19 mouse cellular contexts compared by ENCODE assay signal in genomic region chr16:5709831-5710230, GRCm38 (mm10).
DNase-seq lines count a peak whose midpoint lies in the region; ATAC-seq and TF ChIP-seq lines count a peak whose summit lies in the region.
"Had no signal": no experiment of that assay in that cellular context is flagged by ENCODE, and none has a peak within 500 bp of the region (broad histone marks: within the 10 kb centered on the region; RNA-seq: fewer than 3 reads in every experiment).

No protein-coding gene starts in this region.

- no peaks in the 10 kb centered on the region for H3K9me3 ChIP-seq in hindbrain, embryonic 14.5 days (ENCODE audit: control insufficient read depth, low read length)
- H3K9me3 ChIP-seq in hindbrain, embryonic 10.5 days, result no peaks in the 10 kb centered on the region
- no peaks in the 10 kb centered on the region for H3K9me3 ChIP-seq in midbrain, embryonic 15.5 days
- no peaks in the 10 kb centered on the region for H3K9me3 ChIP-seq in midbrain, embryonic 10.5 days (replicated peaks)
- no peaks in the 10 kb centered on the region for H3K9me3 ChIP-seq in neural tube, embryonic 15.5 days (replicated peaks)
- H3K9me3 ChIP-seq: embryonic facial prominence, embryonic 10.5 days; embryonic facial prominence, embryonic 12.5 days; forebrain, embryonic 13.5 days; forebrain, embryonic 15.5 days had no signal

- no peak for ATAC-seq in hindbrain, embryonic 14.5 days (ENCODE audit: low FRiP score)
- no peak for ATAC-seq in midbrain, embryonic 15.5 days (replicated peaks)
- ATAC-seq in neural tube, embryonic 15.5 days (ENCODE audit: low FRiP score), result peak; percentile 77
- ATAC-seq: forebrain, embryonic 13.5 days; forebrain, embryonic 15.5 days had no signal

- no peaks in the 10 kb centered on the region for H3K36me3 ChIP-seq in hindbrain, embryonic 14.5 days (replicated peaks; ENCODE audit: control insufficient read depth, insufficient read depth)
- no peaks in the 10 kb centered on the region for H3K36me3 ChIP-seq in hindbrain, embryonic 10.5 days
- H3K36me3 ChIP-seq in midbrain, embryonic 15.5 days (replicated peaks), result no peaks in the 10 kb centered on the region
- H3K36me3 ChIP-seq in midbrain, embryonic 10.5 days, result no peaks in the 10 kb centered on the region
- no peaks in the 10 kb centered on the region for H3K36me3 ChIP-seq in neural tube, embryonic 15.5 days
- H3K36me3 ChIP-seq: embryonic facial prominence, embryonic 10.5 days; embryonic facial prominence, embryonic 12.5 days; forebrain, embryonic 15.5 days had no signal

- H3K4me3 ChIP-seq in hindbrain, embryonic 14.5 days (replicated peaks; ENCODE audit: low read length), result no peak overlapping the region
- H3K4me3 ChIP-seq in hindbrain, embryonic 10.5 days, result no peak overlapping the region
- no peak overlapping the region for H3K4me3 ChIP-seq in midbrain, embryonic 15.5 days
- H3K4me3 ChIP-seq in midbrain, embryonic 10.5 days, result no peak overlapping the region
- no peak overlapping the region for H3K4me3 ChIP-seq in neural tube, embryonic 15.5 days (replicated peaks)
- H3K4me3 ChIP-seq: embryonic facial prominence, embryonic 10.5 days; embryonic facial prominence, embryonic 12.5 days; forebrain, embryonic 13.5 days; forebrain, embryonic 15.5 days had no signal

- no peaks in the 10 kb centered on the region for H3K4me1 ChIP-seq in hindbrain, embryonic 14.5 days (replicated peaks; ENCODE audit: control insufficient read depth, insufficient read depth, low read length)
- H3K4me1 ChIP-seq in hindbrain, embryonic 10.5 days (replicated peaks), result no peaks in the 10 kb centered on the region
- H3K4me1 ChIP-seq in midbrain, embryonic 15.5 days, result peaks cover 7% of the 10 kb centered on the region
- no peaks in the 10 kb centered on the region for H3K4me1 ChIP-seq in midbrain, embryonic 10.5 days
- peaks cover 13% of the 10 kb centered on the region for H3K4me1 ChIP-seq in neural tube, embryonic 15.5 days
- H3K4me1 ChIP-seq: embryonic facial prominence, embryonic 10.5 days; embryonic facial prominence, embryonic 12.5 days; forebrain, embryonic 13.5 days had no signal

- H3K4me2 ChIP-seq in hindbrain, embryonic 14.5 days (replicated peaks), result no peak overlapping the region
- no peak overlapping the region for H3K4me2 ChIP-seq in midbrain, embryonic 15.5 days
- H3K4me2 ChIP-seq in neural tube, embryonic 15.5 days, result no peak overlapping the region
- H3K4me2 ChIP-seq: embryonic facial prominence, embryonic 12.5 days; forebrain, embryonic 13.5 days; forebrain, embryonic 15.5 days had no signal

- no peak for TF ChIP-seq CTCF in brain, embryonic 14.5 days (IDR thresholded peaks at IDR 0.05; ENCODE audit: borderline replicate concordance, extremely low read depth, insufficient read depth, insufficient read length)

- H3K9ac ChIP-seq in hindbrain, embryonic 14.5 days, result no peak overlapping the region
- no peak overlapping the region for H3K9ac ChIP-seq in midbrain, embryonic 15.5 days
- H3K9ac ChIP-seq in neural tube, embryonic 15.5 days (replicated peaks), result no peak overlapping the region
- H3K9ac ChIP-seq: embryonic facial prominence, embryonic 12.5 days; forebrain, embryonic 13.5 days; forebrain, embryonic 15.5 days had no signal

- TF ChIP-seq POLR2A in brain, embryonic 14.5 days (IDR thresholded peaks at IDR 0.05; ENCODE audit: borderline replicate concordance, extremely low read depth, insufficient read depth, insufficient read length, poor library complexity, severe bottlenecking), result no peak

- H3K27ac ChIP-seq in hindbrain, embryonic 14.5 days, result 0 out of 2 replicates have a peak overlapping the region, but pooled peaks have one; percentile 22
- H3K27ac ChIP-seq in hindbrain, embryonic 10.5 days, result no peak overlapping the region
- H3K27ac ChIP-seq in midbrain, embryonic 15.5 days, result 0 out of 2 replicates have a peak overlapping the region, but pooled peaks have one; percentile 42
- H3K27ac ChIP-seq in midbrain, embryonic 10.5 days (replicated peaks), result no peak overlapping the region
- peak overlapping the region; percentile 79 for H3K27ac ChIP-seq in neural tube, embryonic 15.5 days (replicated peaks)
- H3K27ac ChIP-seq: embryonic facial prominence, embryonic 10.5 days; embryonic facial prominence, embryonic 12.5 days; forebrain, embryonic 13.5 days; forebrain, embryonic 15.5 days had no signal

- 53% methylated on average over 5 of the region's 5 CpGs for WGBS in hindbrain, embryonic 14.5 days
- WGBS in hindbrain, embryonic 10.5 days, result 86% methylated on average over 5 of the region's 5 CpGs
- 68% methylated on average over 5 of the region's 5 CpGs for WGBS in midbrain, embryonic 15.5 days
- WGBS in midbrain, embryonic 10.5 days, result 83% methylated on average over 5 of the region's 5 CpGs
- 37% methylated on average over 5 of the region's 5 CpGs for WGBS in neural tube, embryonic 15.5 days

- no peak for DNase-seq in hindbrain, embryonic 14.5 days (ENCODE audit: low spot score)
- DNase-seq in hindbrain, embryonic 10.5 days (ENCODE audit: low spot score), result no peak
- no peak for DNase-seq in midbrain, embryonic 10.5 days (ENCODE audit: low spot score)
- DNase-seq in brain, embryonic 14.5 days (ENCODE audit: low read depth), result peak; percentile 22
- no peak for DNase-seq in kidney, postnatal 14 days
- DNase-seq: adrenal gland, adult 2 months; adrenal gland, postnatal 10 days; adrenal gland, postnatal 25 days; cerebellum, adult 11-12 months; cerebellum, adult 2 months; cerebellum, adult 9-10 months; cerebellum, postnatal 10 days; cerebellum, postnatal 25 days had no signal

- H3K27me3 ChIP-seq in hindbrain, embryonic 14.5 days (ENCODE audit: control insufficient read depth, insufficient read depth, low read length), result no peaks in the 10 kb centered on the region
- H3K27me3 ChIP-seq in hindbrain, embryonic 10.5 days (ENCODE audit: insufficient read depth, poor library complexity, severe bottlenecking), result no peaks in the 10 kb centered on the region
- no peaks in the 10 kb centered on the region for H3K27me3 ChIP-seq in midbrain, embryonic 15.5 days (replicated peaks)
- H3K27me3 ChIP-seq in midbrain, embryonic 10.5 days (ENCODE audit: low read depth, poor library complexity, severe bottlenecking), result no peaks in the 10 kb centered on the region
- H3K27me3 ChIP-seq in neural tube, embryonic 15.5 days (replicated peaks), result no peaks in the 10 kb centered on the region
- H3K27me3 ChIP-seq: embryonic facial prominence, embryonic 12.5 days; forebrain, embryonic 13.5 days; forebrain, embryonic 15.5 days had no signal

Comparison
In these comparisons a context has a peak if more than half of its experiments do, and no peak if none do; other contexts are left out.
1. H3K27ac ChIP-seq: peak in hindbrain, embryonic 14.5 days (single experiment), midbrain, embryonic 15.5 days (single experiment) and neural tube, embryonic 15.5 days (single experiment); none in hindbrain, embryonic 10.5 days (single experiment) and midbrain, embryonic 10.5 days (single experiment).